Mouse (Mus musculus) midbrain, embryonic 16.5 days (tissue): Measurements from ENCODE around the gene Tiparp. TPM values are rescaled to one million over a fixed set of nuclear protein-coding genes. Genes with fewer than 3 reads are reported as not detected.

Experiments
- ATAC-seq: fragments of 200-750 bp; cut with Nextera tagmentation; 2 replicates; pipeline ENCODE4 v1.8.0; 2017; ENCODE audit warnings: moderate TSS enrichment
- H3K27ac ChIP-seq: fragments of 300-500 bp; sonication (generic); 2 replicates; pipeline ENCODE4 v1.5.1; 2014; ENCODE audit warnings: mild to moderate bottlenecking, low read length, mixed read lengths
- H3K27me3 ChIP-seq: fragments of 300-500 bp; sonication (generic); 2 replicates; pipeline ENCODE4 v1.6.1; 2014; ENCODE audit warnings: low read depth, low read length, mixed read lengths; ENCODE audit not compliant: control insufficient read depth, insufficient read depth
- H3K36me3 ChIP-seq: fragments of 300-500 bp; sonication (generic); 2 replicates; pipeline ENCODE4 v1.6.1; 2014; ENCODE audit warnings: mild to moderate bottlenecking, low read length, moderate library complexity, mixed read lengths; ENCODE audit not compliant: control insufficient read depth, insufficient read depth
- H3K4me1 ChIP-seq: fragments of 300-500 bp; sonication (generic); 2 replicates; pipeline ENCODE4 v1.6.1; 2014; ENCODE audit warnings: mild to moderate bottlenecking, low read length, mixed read lengths; ENCODE audit not compliant: control insufficient read depth, insufficient read depth
- H3K4me2 ChIP-seq: fragments of 300-500 bp; sonication (generic); 2 replicates; pipeline ENCODE4 v1.6.1; 2014; ENCODE audit warnings: mild to moderate bottlenecking, low read length, mixed read lengths
- H3K4me3 ChIP-seq: fragments of 300-500 bp; sonication (generic); 2 replicates; pipeline ENCODE4 v1.5.1; 2014; ENCODE audit warnings: low read depth, mild to moderate bottlenecking, low read length, moderate library complexity, mixed read lengths
- H3K9ac ChIP-seq: fragments of 300-500 bp; sonication (generic); 2 replicates; pipeline ENCODE4 v1.6.1; 2014; ENCODE audit warnings: low read depth, low read length, mixed read lengths
- H3K9me3 ChIP-seq: fragments of 300-500 bp; sonication (generic); replicated peaks from 2 replicates; pipeline ENCODE4 v1.6.1; 2014; ENCODE audit warnings: mild to moderate bottlenecking, low read length, mixed read lengths; ENCODE audit not compliant: control insufficient read depth, poor library complexity, severe bottlenecking
- WGBS: fragments of 180-500 bp; shearing (Covaris S2); extraction: QIAGEN DNeasy Blood & Tissue Kit; methylation state at CpG from one replicate; pipeline ENCODE4 v1.1.7; 2014; 5-methylcytosine and 5-hydroxymethylcytosine counted together
- polyA plus RNA-seq: library from polyadenylated mRNA; unstranded; fragments of >200 nt; fragmentation: Nextera tagmentation; extraction: Ambion mirVana; gene quantifications from 2 replicates; pipeline ENCODE4 v1.2.1, GENCODE M21; 2015

The Tiparp gene
- polyA plus RNA-seq, 1 experiment from 2014 or later = 24.3 TPM

GRCm38 (mm10) chr3:65537288-65537687, 9.1 kb downstream of the Tiparp start:
- no peak overlapping the region for H3K4me2 ChIP-seq
- 50% methylated on average over 1 of the region's 1 CpGs for whole genome bisulfite sequencing
- no peaks in the 10 kb centered on the region for H3K9me3 ChIP-seq
- no peak overlapping the region for H3K27ac ChIP-seq
- H3K36me3 ChIP-seq = no peaks in the 10 kb centered on the region
- no peak for ATAC-seq
- no peak overlapping the region for H3K4me3 ChIP-seq
- peaks cover 12% of the 10 kb centered on the region for H3K4me1 ChIP-seq
- no peaks in the 10 kb centered on the region for H3K27me3 ChIP-seq
- no peak overlapping the region for H3K9ac ChIP-seq

- Histone ChIP-seq H3K4me3 (no peak overlapping the region), H3K27me3 (no peaks in the 10 kb centered on the region), H3K36me3 (no peaks in the 10 kb centered on the region), H3K9ac (no peak overlapping the region), H3K27ac (no peak overlapping the region), H3K4me1 (0 out of 2 replicates have a peak, but pooled peaks cover 2% of the 10 kb centered on the region), H3K4me2 (no peak overlapping the region), H3K9me3 (no peaks in the 10 kb centered on the region)
- WGBS = 88% methylated on average over 6 of the region's 6 CpGs
- ATAC-seq = no peak
Observed at GRCm38 (mm10) chr3:65540906-65541551, 12.8 kb downstream of the Tiparp start.

- no peak for ATAC-seq
- Histone ChIP-seq H3K9ac (no peak overlapping the region), H3K27ac (no peak overlapping the region), H3K4me1 (0 out of 2 replicates have a peak, but pooled peaks cover 2% of the 10 kb centered on the region), H3K9me3 (no peaks in the 10 kb centered on the region), H3K27me3 (no peaks in the 10 kb centered on the region), H3K4me2 (no peak overlapping the region), H3K4me3 (no peak overlapping the region), H3K36me3 (no peaks in the 10 kb centered on the region)
- 34% methylated on average over 4 of the region's 4 CpGs for WGBS
Observed at GRCm38 (mm10) chr3:65541552-65541935, 13.3 kb downstream of the Tiparp start.

- Histone ChIP-seq H3K27ac (no peak overlapping the region), H3K9ac (no peak overlapping the region), H3K4me3 (no peak overlapping the region), H3K4me2 (no peak overlapping the region), H3K36me3 (no peaks in the 10 kb centered on the region), H3K27me3 (no peaks in the 10 kb centered on the region), H3K4me1 (no peaks in the 10 kb centered on the region), H3K9me3 (no peaks in the 10 kb centered on the region)
- 73% methylated on average over 6 of the region's 6 CpGs for WGBS
- no peak for ATAC-seq
Observed at GRCm38 (mm10) chr3:65549785-65550184, 21.6 kb downstream of the Tiparp start.

- no peak overlapping the region for H3K9ac ChIP-seq
- no peaks in the 10 kb centered on the region for H3K27me3 ChIP-seq
- no peak overlapping the region for H3K27ac ChIP-seq
- no peak overlapping the region for H3K4me3 ChIP-seq
- no peaks in the 10 kb centered on the region for H3K4me1 ChIP-seq
- no peak for ATAC-seq
- no peaks in the 10 kb centered on the region for H3K9me3 ChIP-seq
- no peaks in the 10 kb centered on the region for H3K36me3 ChIP-seq
- WGBS = 53% methylated on average over 5 of the region's 5 CpGs
- no peak overlapping the region for H3K4me2 ChIP-seq
Observed at GRCm38 (mm10) chr3:65551065-65551464, 22.9 kb downstream of the Tiparp start.

- H3K9me3 ChIP-seq = no peaks in the 10 kb centered on the region
- H3K36me3 ChIP-seq = no peaks in the 10 kb centered on the region
- no peak overlapping the region for H3K9ac ChIP-seq
- H3K27me3 ChIP-seq = no peaks in the 10 kb centered on the region
- no peak overlapping the region for H3K4me3 ChIP-seq
- WGBS = 93% methylated on average over 2 of the region's 2 CpGs
- H3K27ac ChIP-seq = no peak overlapping the region
- H3K4me2 ChIP-seq = no peak overlapping the region
- H3K4me1 ChIP-seq = peaks cover 7% of the 10 kb centered on the region
- ATAC-seq = no peak
Observed at GRCm38 (mm10) chr3:65554633-65555032, 26.4 kb downstream of the Tiparp start.

- no peak overlapping the region for H3K4me3 ChIP-seq
- 42% methylated on average over 4 of the region's 4 CpGs for WGBS
- no peak overlapping the region for H3K27ac ChIP-seq
- no peaks in the 10 kb centered on the region for H3K27me3 ChIP-seq
- H3K9me3 ChIP-seq = no peaks in the 10 kb centered on the region
- peaks cover 7% of the 10 kb centered on the region for H3K4me1 ChIP-seq
- H3K4me2 ChIP-seq = no peak overlapping the region
- peak; percentile 63; the same call in 1 of the 2 replicates for ATAC-seq
- no peak overlapping the region for H3K9ac ChIP-seq
- H3K36me3 ChIP-seq = no peaks in the 10 kb centered on the region
Observed at GRCm38 (mm10) chr3:65558679-65559078, 30.5 kb downstream of the Tiparp start.

- H3K27ac ChIP-seq = no peak overlapping the region
- no peak overlapping the region for H3K9ac ChIP-seq
- no peaks in the 10 kb centered on the region for H3K27me3 ChIP-seq
- no peak for ATAC-seq
- H3K4me2 ChIP-seq = no peak overlapping the region
- WGBS = 74% methylated on average over 9 of the region's 9 CpGs
- H3K4me1 ChIP-seq = peaks cover 7% of the 10 kb centered on the region
- no peaks in the 10 kb centered on the region for H3K36me3 ChIP-seq
- no peaks in the 10 kb centered on the region for H3K9me3 ChIP-seq
- H3K4me3 ChIP-seq = no peak overlapping the region
Observed at GRCm38 (mm10) chr3:65562212-65562611, 34.0 kb downstream of the Tiparp start.

GRCm38 (mm10) chr3:65562694-65563093, 34.5 kb downstream of the Tiparp start:
- no peak for ATAC-seq
- Histone ChIP-seq H3K4me3 (no peak overlapping the region), H3K27ac (no peak overlapping the region), H3K36me3 (no peaks in the 10 kb centered on the region), H3K4me2 (no peak overlapping the region), H3K27me3 (no peaks in the 10 kb centered on the region), H3K9me3 (no peaks in the 10 kb centered on the region), H3K9ac (no peak overlapping the region), H3K4me1 (peaks cover 7% of the 10 kb centered on the region)
- WGBS = 96% methylated on average over 3 of the region's 3 CpGs
